Mouse (Mus musculus) ES-Bruce4 (cell line): ENCODE measurements around the gene Tbc1d1. TPM values are rescaled to one million over a fixed set of nuclear protein-coding genes. Genes with fewer than 3 reads are reported as not detected.

Source experiments
- H3K27ac ChIP-seq: 2 replicates; pipeline ENCODE4 v1.5.1; 2012; ENCODE audit warnings: low read length, inconsistent platforms; ENCODE audit not compliant: insufficient read depth
- H3K27me3 ChIP-seq: 2 replicates; pipeline ENCODE4 v1.6.1; 2012; ENCODE audit warnings: mild to moderate bottlenecking, low read length, inconsistent platforms; ENCODE audit not compliant: control insufficient read depth, poor library complexity, insufficient read depth, severe bottlenecking
- H3K36me3 ChIP-seq: 2 replicates; pipeline ENCODE4 v1.6.1; 2012; ENCODE audit warnings: inconsistent platforms, mild to moderate bottlenecking, low read length, moderate library complexity; ENCODE audit not compliant: control insufficient read depth, poor library complexity, insufficient read depth, severe bottlenecking
- H3K4me1 ChIP-seq: one replicate; pipeline ENCODE4 v1.8.1; 2011; ENCODE audit warnings: low read length; ENCODE audit not compliant: control insufficient read depth, insufficient read depth
- H3K4me3 ChIP-seq: 2 replicates; pipeline ENCODE4 v1.5.1; 2011; ENCODE audit warnings: low read depth, mild to moderate bottlenecking, low read length
- H3K9ac ChIP-seq: 2 replicates; pipeline ENCODE4 v1.6.1; 2012; ENCODE audit warnings: low read depth, mild to moderate bottlenecking, inconsistent platforms; ENCODE audit not compliant: poor library complexity, severe bottlenecking
- H3K9me3 ChIP-seq: replicated peaks from 2 replicates; pipeline ENCODE4 v1.6.1; 2012; ENCODE audit warnings: mild to moderate bottlenecking, low read length, inconsistent platforms; ENCODE audit not compliant: control insufficient read depth, poor library complexity, insufficient read depth, severe bottlenecking
- CTCF ChIP-seq: IDR thresholded peaks from one replicate; pipeline ENCODE4 v1.8.1; 2011; ENCODE audit warnings: low read depth, low read length
- EP300 ChIP-seq: IDR thresholded peaks from 2 replicates; pipeline ENCODE4 v1.6.1; 2011; ENCODE audit warnings: low read depth, low read length; ENCODE audit not compliant: insufficient read depth
- POLR2A ChIP-seq: IDR thresholded peaks from one replicate; pipeline ENCODE4 v1.8.1; 2011; ENCODE audit warnings: low read length; ENCODE audit not compliant: insufficient read depth
- polyA plus RNA-seq: library from polyadenylated mRNA; stranded (reverse); fragments of >200 nt; gene quantifications from 2 replicates; pipeline ENCODE4 v1.2.4, GENCODE M21; 2011; ENCODE audit warnings: low read depth; ENCODE audit not compliant: missing spikeins, insufficient read depth, insufficient read length

Tbc1d1 gene
- polyA plus RNA-seq, 1 experiment = 46.2 TPM

DNA sequence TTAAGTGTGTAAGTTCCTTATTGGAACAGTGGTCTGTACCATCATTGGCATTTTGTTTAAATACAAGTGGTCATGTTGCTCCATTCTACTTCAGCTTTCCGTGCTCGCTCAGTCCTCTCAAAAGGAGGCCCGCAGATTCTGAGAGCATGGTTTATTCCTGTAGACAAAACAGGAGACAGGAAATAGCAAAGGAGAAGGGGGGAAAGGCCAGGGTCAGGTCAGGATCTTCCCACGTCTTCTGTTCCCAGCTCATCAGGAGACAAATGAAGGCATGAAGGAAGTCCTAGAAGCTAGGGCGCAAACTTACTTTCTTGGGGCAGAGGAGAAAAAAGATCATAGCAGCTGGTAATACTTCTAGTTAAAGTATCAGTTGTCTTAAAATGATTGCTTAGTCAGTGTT lies 56.1 kb downstream of the Tbc1d1 start:
- Histone ChIP-seq H3K9me3 (no peaks in the 10 kb centered on the region), H3K4me3 (no peak overlapping the region), H3K27ac (no peak overlapping the region), H3K27me3 (no peaks in the 10 kb centered on the region; the same call in 1 of the 2 replicates), H3K9ac (no peak overlapping the region), H3K36me3 (no peaks in the 10 kb centered on the region), H3K4me1 (no peaks in the 10 kb centered on the region)
- TF ChIP-seq CTCF (no peak), POLR2A (no peak), EP300 (no peak)

GRCm38 (mm10) chr5:64212619-64213018 lies 56.5 kb downstream of the Tbc1d1 start:
- H3K9me3 ChIP-seq = no peaks in the 10 kb centered on the region
- no peaks in the 10 kb centered on the region for H3K4me1 ChIP-seq
- no peak overlapping the region for H3K9ac ChIP-seq
- H3K27ac ChIP-seq = no peak overlapping the region
- H3K4me3 ChIP-seq = no peak overlapping the region
- H3K36me3 ChIP-seq = no peaks in the 10 kb centered on the region
- no peaks in the 10 kb centered on the region; the same call in 1 of the 2 replicates for H3K27me3 ChIP-seq
- TF ChIP-seq EP300 (no peak), POLR2A (no peak)

GRCm38 (mm10) chr5:64215806-64216205 lies 59.7 kb downstream of the Tbc1d1 start:
- Histone ChIP-seq H3K4me3 (no peak overlapping the region), H3K9ac (no peak overlapping the region), H3K27me3 (no peaks in the 10 kb centered on the region)

DNA sequence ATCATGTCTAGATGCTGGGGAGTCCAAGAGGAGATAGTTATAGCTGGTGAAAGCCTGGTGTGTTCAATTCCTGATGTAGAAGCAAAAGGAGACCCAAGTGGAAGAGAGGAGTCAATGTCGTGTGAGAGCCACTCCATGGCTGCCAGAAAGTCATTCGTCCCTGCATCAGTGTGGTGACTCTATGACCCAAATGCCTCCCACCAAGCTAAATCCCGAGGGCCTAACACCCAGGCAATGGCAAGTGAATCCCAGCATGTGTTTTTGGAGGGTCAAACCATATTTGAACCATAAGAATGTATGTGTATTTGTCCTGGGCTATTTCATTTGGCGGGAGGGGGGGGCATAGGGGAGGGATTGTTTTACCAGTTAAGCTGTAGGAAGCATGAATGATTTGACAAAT lies 60.2 kb downstream of the Tbc1d1 start:
- no peaks in the 10 kb centered on the region for H3K36me3 ChIP-seq
- H3K9me3 ChIP-seq = no peaks in the 10 kb centered on the region
- TF ChIP-seq CTCF (no peak), EP300 (no peak), POLR2A (no peak)
- H3K9ac ChIP-seq = no peak overlapping the region
- no peaks in the 10 kb centered on the region for H3K27me3 ChIP-seq
- H3K4me1 ChIP-seq = no peaks in the 10 kb centered on the region
- H3K4me3 ChIP-seq = no peak overlapping the region
- no peak overlapping the region for H3K27ac ChIP-seq

More at GRCm38 (mm10) chr5:64215806-64216205, 59.7 kb downstream of the Tbc1d1 start:
- no peak for TF ChIP-seq EP300
- Histone ChIP-seq H3K9me3 (no peaks in the 10 kb centered on the region), H3K27ac (no peak overlapping the region), H3K36me3 (no peaks in the 10 kb centered on the region), H3K4me1 (no peaks in the 10 kb centered on the region)

DNA sequence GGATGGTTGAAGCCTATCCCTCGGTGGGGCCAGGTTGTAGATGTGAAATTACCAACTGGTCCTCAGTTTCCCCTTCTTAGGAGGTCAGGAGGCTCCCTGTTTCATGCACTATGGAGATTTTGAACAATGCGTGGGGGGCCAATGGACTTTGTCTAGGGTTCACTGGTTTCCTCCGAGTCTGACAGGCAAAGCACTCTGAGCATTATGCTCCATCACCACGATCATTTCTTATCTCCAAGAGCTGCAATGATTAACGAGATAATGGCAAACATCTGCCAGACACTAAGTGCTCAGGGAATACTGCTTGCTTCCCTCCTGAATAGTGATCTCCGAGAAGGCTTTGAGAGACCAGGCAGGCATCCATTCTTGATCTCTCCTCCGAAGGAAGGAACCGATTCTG lies 61.2 kb downstream of the Tbc1d1 start:
- Histone ChIP-seq H3K9me3 (no peaks in the 10 kb centered on the region), H3K36me3 (no peaks in the 10 kb centered on the region), H3K9ac (no peak overlapping the region), H3K27me3 (no peaks in the 10 kb centered on the region), H3K27ac (no peak overlapping the region), H3K4me1 (no peaks in the 10 kb centered on the region), H3K4me3 (no peak overlapping the region)
- TF ChIP-seq POLR2A = no peak
- TF ChIP-seq CTCF = no peak
- no peak for TF ChIP-seq EP300

DNA sequence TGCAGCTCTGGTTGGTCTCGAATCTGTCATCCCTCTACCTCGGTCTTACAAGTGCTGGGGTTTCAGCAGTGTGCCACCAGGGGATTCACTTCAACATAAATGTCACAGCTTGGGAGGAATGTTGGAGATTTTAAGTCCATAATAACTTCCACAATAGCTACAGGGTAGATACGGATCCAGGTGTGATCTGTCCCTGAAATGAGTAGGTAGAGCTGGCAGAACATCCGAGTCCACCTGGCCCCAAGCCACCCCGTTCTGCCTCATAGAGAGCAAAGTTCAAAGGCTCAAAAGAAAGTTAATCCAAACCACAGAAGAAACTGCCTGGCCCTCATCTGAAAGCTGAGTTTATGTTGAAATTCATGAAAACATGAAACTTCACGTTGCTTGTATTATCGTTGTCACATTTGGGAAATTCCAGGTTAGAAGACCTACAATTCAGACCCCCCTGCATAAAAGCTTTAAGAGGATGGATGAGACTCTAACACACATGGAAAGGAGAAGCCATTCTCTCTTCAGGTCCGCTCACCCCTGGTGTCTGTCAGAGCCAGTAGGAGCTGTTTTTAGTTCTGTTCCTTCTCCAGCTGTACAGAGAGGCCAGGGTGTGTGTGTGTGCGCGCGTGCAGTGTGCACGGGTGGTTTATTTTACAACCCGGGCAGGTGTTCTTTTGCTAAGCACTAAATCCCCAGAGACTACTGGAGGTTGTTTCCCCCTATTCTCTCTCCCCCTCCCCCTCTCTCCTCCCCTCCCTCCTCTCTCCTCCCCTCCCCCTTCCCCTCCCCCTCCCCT lies 61.9 kb downstream of the Tbc1d1 start:
- Histone ChIP-seq H3K9ac (no peak overlapping the region), H3K36me3 (no peaks in the 10 kb centered on the region), H3K4me1 (no peaks in the 10 kb centered on the region), H3K9me3 (no peaks in the 10 kb centered on the region), H3K27me3 (no peaks in the 10 kb centered on the region), H3K4me3 (no peak overlapping the region), H3K27ac (no peak overlapping the region)
- TF ChIP-seq POLR2A (no peak), EP300 (no peak), CTCF (no peak)
